Mouse (Mus musculus): ENCODE data around the gene Ptbp3. TPM values are rescaled to one million over a fixed set of nuclear protein-coding genes. Genes with fewer than 3 reads are reported as not detected.

Ptbp3 gene
- polyA plus RNA-seq, 1 experiment from 2014 or later: 64.3 TPM

- TF ChIP-seq CTCF (IDR thresholded peaks at IDR 0.05; ENCODE audit: low read depth): no peak
- ATAC-seq (replicated peaks; ENCODE audit: low FRiP score, low read depth) (no peak), DNase-seq (ENCODE audit: low spot score) (no peak)
- no peaks in the 10 kb centered on the region for H3K4me1 ChIP-seq (replicated peaks; ENCODE audit: insufficient read depth, low read length)
- no peak overlapping the region for H3K27ac ChIP-seq
- H3K27me3 ChIP-seq (ENCODE audit: insufficient read depth, low read length): no peaks in the 10 kb centered on the region
- H3K4me3 ChIP-seq (replicated peaks; ENCODE audit: low read depth, low read length): no peak overlapping the region
- H3K9me3 ChIP-seq (replicated peaks; ENCODE audit: low read length): no peaks in the 10 kb centered on the region
- no peak overlapping the region for H3K9ac ChIP-seq (ENCODE audit: low read depth, low read length)
- H3K4me2 ChIP-seq (ENCODE audit: low read length): no peak overlapping the region
- H3K36me3 ChIP-seq (ENCODE audit: insufficient read depth, low read length): no peaks in the 10 kb centered on the region
These were observed 13.5 kb downstream of the Ptbp3 start for GRCm38 (mm10) chr4:59535624-59536023.

GRCm38 (mm10) chr4:59533268-59533667 lies 15.9 kb downstream of the Ptbp3 start:
- no peaks in the 10 kb centered on the region for H3K9me3 ChIP-seq (replicated peaks; ENCODE audit: low read length)

GRCm38 (mm10) chr4:59531172-59531571 lies 18.0 kb downstream of the Ptbp3 start:
- DNase-seq (ENCODE audit: low spot score) (no peak), ATAC-seq (replicated peaks; ENCODE audit: low FRiP score, low read depth) (no peak)
- no peaks in the 10 kb centered on the region for H3K4me1 ChIP-seq (replicated peaks; ENCODE audit: insufficient read depth, low read length)
- H3K27ac ChIP-seq: no peak overlapping the region
- no peak overlapping the region for H3K4me3 ChIP-seq (replicated peaks; ENCODE audit: low read depth, low read length)
- no peak overlapping the region for H3K4me2 ChIP-seq (ENCODE audit: low read length)
- no peaks in the 10 kb centered on the region for H3K9me3 ChIP-seq (replicated peaks; ENCODE audit: low read length)
- no peaks in the 10 kb centered on the region for H3K27me3 ChIP-seq (ENCODE audit: insufficient read depth, low read length)
- 41% methylated on average over 1 of the region's 1 CpGs for WGBS
- H3K9ac ChIP-seq (ENCODE audit: low read depth, low read length): no peak overlapping the region
- no peak for TF ChIP-seq CTCF (IDR thresholded peaks at IDR 0.05; ENCODE audit: low read depth)
- no peaks in the 10 kb centered on the region for H3K36me3 ChIP-seq (ENCODE audit: insufficient read depth, low read length)

More at GRCm38 (mm10) chr4:59533268-59533667, 15.9 kb downstream of the Ptbp3 start:
- no peak overlapping the region for H3K27ac ChIP-seq
- H3K4me2 ChIP-seq (ENCODE audit: low read length): no peak overlapping the region
- 65% methylated on average over 2 of the region's 2 CpGs for WGBS
- ATAC-seq (replicated peaks; ENCODE audit: low FRiP score, low read depth): no peak
- H3K4me1 ChIP-seq (replicated peaks; ENCODE audit: insufficient read depth, low read length): no peaks in the 10 kb centered on the region
- H3K36me3 ChIP-seq (ENCODE audit: insufficient read depth, low read length): no peaks in the 10 kb centered on the region
- H3K27me3 ChIP-seq (ENCODE audit: insufficient read depth, low read length): no peaks in the 10 kb centered on the region
- no peak overlapping the region for H3K4me3 ChIP-seq (replicated peaks; ENCODE audit: low read depth, low read length)
- H3K9ac ChIP-seq (ENCODE audit: low read depth, low read length): no peak overlapping the region
- DNase-seq (ENCODE audit: low spot score): no peak
- TF ChIP-seq CTCF (IDR thresholded peaks at IDR 0.05; ENCODE audit: low read depth): no peak

- Histone ChIP-seq H3K4me3 (replicated peaks; ENCODE audit: low read depth, low read length) (no peak overlapping the region), H3K9me3 (replicated peaks; ENCODE audit: low read length) (no peaks in the 10 kb centered on the region), H3K4me1 (replicated peaks; ENCODE audit: insufficient read depth, low read length) (no peaks in the 10 kb centered on the region), H3K27ac (no peak overlapping the region), H3K4me2 (ENCODE audit: low read length) (no peak overlapping the region), H3K9ac (ENCODE audit: low read depth, low read length) (no peak overlapping the region), H3K27me3 (ENCODE audit: insufficient read depth, low read length) (no peaks in the 10 kb centered on the region), H3K36me3 (ENCODE audit: insufficient read depth, low read length) (0 out of 2 replicates have a peak, but pooled peaks cover 13% of the 10 kb centered on the region)
- ATAC-seq (replicated peaks; ENCODE audit: low FRiP score, low read depth) (no peak), DNase-seq (ENCODE audit: low spot score) (no peak)
- no peak for TF ChIP-seq CTCF (IDR thresholded peaks at IDR 0.05; ENCODE audit: low read depth)
- WGBS: 68% methylated on average over 3 of the region's 3 CpGs
These were observed 21.7 kb downstream of the Ptbp3 start for GRCm38 (mm10) chr4:59527470-59527869.

- Histone ChIP-seq H3K9me3 (replicated peaks; ENCODE audit: low read length) (no peaks in the 10 kb centered on the region), H3K27ac (no peak overlapping the region), H3K9ac (ENCODE audit: low read depth, low read length) (no peak overlapping the region), H3K27me3 (ENCODE audit: insufficient read depth, low read length) (no peaks in the 10 kb centered on the region), H3K4me1 (replicated peaks; ENCODE audit: insufficient read depth, low read length) (no peaks in the 10 kb centered on the region), H3K4me2 (ENCODE audit: low read length) (peak overlapping the region; percentile 8; the same call in 1 of the 2 replicates), H3K4me3 (replicated peaks; ENCODE audit: low read depth, low read length) (no peak overlapping the region), H3K36me3 (ENCODE audit: insufficient read depth, low read length) (0 out of 2 replicates have a peak, but pooled peaks cover 13% of the 10 kb centered on the region)
- 28% methylated on average over 2 of the region's 2 CpGs for WGBS
- DNase-seq (ENCODE audit: low spot score): no peak
- no peak for TF ChIP-seq CTCF (IDR thresholded peaks at IDR 0.05; ENCODE audit: low read depth)
- no peak; the same call in 1 of the 2 replicates for ATAC-seq (replicated peaks; ENCODE audit: low FRiP score, low read depth)
These were observed 22.4 kb downstream of the Ptbp3 start for GRCm38 (mm10) chr4:59526728-59527127.

- 70% methylated on average over 3 of the region's 3 CpGs for WGBS
- H3K27me3 ChIP-seq (ENCODE audit: insufficient read depth, low read length): no peaks in the 10 kb centered on the region
- no peak overlapping the region for H3K27ac ChIP-seq
- H3K9me3 ChIP-seq (replicated peaks; ENCODE audit: low read length): no peaks in the 10 kb centered on the region
- ATAC-seq (replicated peaks; ENCODE audit: low FRiP score, low read depth) (no peak), DNase-seq (ENCODE audit: low spot score) (no peak)
- no peak overlapping the region for H3K4me2 ChIP-seq (ENCODE audit: low read length)
- no peak overlapping the region for H3K9ac ChIP-seq (ENCODE audit: low read depth, low read length)
- no peak overlapping the region for H3K4me3 ChIP-seq (replicated peaks; ENCODE audit: low read depth, low read length)
- TF ChIP-seq CTCF (IDR thresholded peaks at IDR 0.05; ENCODE audit: low read depth): no peak
- H3K36me3 ChIP-seq (ENCODE audit: insufficient read depth, low read length): 0 out of 2 replicates have a peak, but pooled peaks cover 20% of the 10 kb centered on the region
- no peaks in the 10 kb centered on the region for H3K4me1 ChIP-seq (replicated peaks; ENCODE audit: insufficient read depth, low read length)
These were observed 24.3 kb downstream of the Ptbp3 start for GRCm38 (mm10) chr4:59524875-59525274.

GRCm38 (mm10) chr4:59510321-59510720 lies 38.8 kb downstream of the Ptbp3 start:
- Histone ChIP-seq H3K4me1 (replicated peaks; ENCODE audit: insufficient read depth, low read length) (no peaks in the 10 kb centered on the region), H3K9ac (ENCODE audit: low read depth, low read length) (no peak overlapping the region), H3K36me3 (ENCODE audit: insufficient read depth, low read length) (peaks cover 25% of the 10 kb centered on the region; the same call in 1 of the 2 replicates), H3K4me3 (replicated peaks; ENCODE audit: low read depth, low read length) (no peak overlapping the region), H3K27me3 (ENCODE audit: insufficient read depth, low read length) (no peaks in the 10 kb centered on the region), H3K4me2 (ENCODE audit: low read length) (no peak overlapping the region), H3K27ac (no peak overlapping the region), H3K9me3 (replicated peaks; ENCODE audit: low read length) (no peaks in the 10 kb centered on the region)
- TF ChIP-seq CTCF (IDR thresholded peaks at IDR 0.05; ENCODE audit: low read depth): no peak
- no peak for ATAC-seq (replicated peaks; ENCODE audit: low FRiP score, low read depth)
- DNase-seq (ENCODE audit: low spot score): no peak

Measured in kidney, postnatal 0 days (tissue).